Mouse (Mus musculus) liver, adult 2 months (tissue): Measurements from ENCODE around the gene 1190007I07Rik.

ENCODE experiments used
- CTCF ChIP-seq: fragments of 200-500 bp; IDR thresholded peaks from 2 replicates; pipeline ENCODE4 v1.5.1; 2011; ENCODE audit warnings: low read depth, low read length, control low read depth
- POLR2A ChIP-seq: fragments of 200-500 bp; IDR thresholded peaks from 2 replicates; pipeline ENCODE4 v1.6.1; 2011; ENCODE audit warnings: low read length, control low read depth; ENCODE audit not compliant: insufficient read depth; ENCODE audit errors: extremely low read depth

DNA sequence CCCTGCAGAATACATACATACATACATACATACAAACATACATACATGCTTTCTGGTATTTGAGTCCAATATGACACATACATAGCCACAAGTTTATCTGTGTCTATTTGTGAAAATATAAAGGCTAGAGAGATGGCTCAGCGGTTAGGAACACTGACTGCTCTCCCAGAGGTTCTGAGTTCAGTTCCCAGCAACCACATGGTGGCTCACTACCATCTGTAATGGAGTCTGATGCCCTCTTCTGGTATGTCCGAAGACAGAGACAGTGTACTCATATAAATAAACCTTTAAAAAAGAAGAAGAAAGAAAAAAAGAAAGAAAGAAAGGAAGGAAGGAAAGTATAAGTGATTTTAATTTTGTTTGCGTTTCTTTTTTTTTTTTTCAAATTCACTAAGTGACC is 42.9 kb upstream of the 1190007I07Rik start:
- TF ChIP-seq POLR2A (no peak), CTCF (no peak)
